Mouse (Mus musculus) gastrocnemius, adult 2 months (tissue): ENCODE data around the gene Pls3. TPM values are rescaled to one million over a fixed set of nuclear protein-coding genes. Genes with fewer than 3 reads are reported as not detected.
"Not testable (repeated sequence)": the region's sequence is repeated elsewhere in the genome, so short reads cannot be mapped to it uniquely, and the experiment has no call there.

Source experiments
- DNase-seq: peaks from one replicate; pipeline ENCODE4 v3.0.0; 2022
- H3K27ac ChIP-seq: fragments of 200-600 bp; 2 replicates; pipeline ENCODE4 v1.8.1; 2022; ENCODE audit warnings: mild to moderate bottlenecking
- H3K4me3 ChIP-seq: fragments of 200-600 bp; 2 replicates; pipeline ENCODE4 v1.8.1; 2022; ENCODE audit warnings: mild to moderate bottlenecking, moderate library complexity
- CTCF ChIP-seq: fragments of 200-600 bp; IDR thresholded peaks from 2 replicates; pipeline ENCODE4 v1.8.1; 2022; ENCODE audit warnings: antibody characterized with exemption, mild to moderate bottlenecking, moderate library complexity
- intact Hi-C: fragments of 180-260 bp; cut with DNase I; formaldehyde crosslinking; loops from one replicate; pipeline ENCODE4 v1.15.1; 2025
- total RNA-seq, 2 experiments: library from RNA; stranded (reverse); gene quantifications; 2 replicates each; pipeline ENCODE4 v1.2.3; 2021

The Pls3 gene
- total RNA-seq, 2 experiments from 2014 or later, result 11.5 to 24.7 TPM

DNA sequence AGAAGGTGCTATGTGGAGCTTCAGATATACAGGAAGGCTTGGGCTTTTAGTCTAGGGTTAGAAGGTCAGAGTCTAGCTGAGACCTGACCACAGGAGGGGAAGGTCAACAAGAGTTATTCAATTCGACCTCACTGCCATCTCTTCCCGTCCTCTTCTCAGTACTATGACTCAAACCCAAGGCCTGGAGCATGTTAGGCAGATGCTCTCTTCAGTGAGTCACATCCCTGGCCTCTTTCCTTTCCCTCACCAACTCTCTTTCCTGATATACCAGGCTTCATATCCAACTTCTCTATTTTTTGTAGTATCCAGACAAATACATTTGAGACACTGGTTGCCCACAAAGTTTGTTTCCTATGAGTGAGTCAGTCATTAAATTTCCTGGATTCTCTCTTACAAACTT lies 40.1 kb downstream of the Pls3 start:
- TF ChIP-seq CTCF, result no peak
- DNase-seq, result no peak
- Histone ChIP-seq H3K4me3 (no peak overlapping the region), H3K27ac (peak overlapping the region; percentile 38; the same call in 1 of the 2 replicates)
- intact Hi-C loops, result no loop called here

DNA sequence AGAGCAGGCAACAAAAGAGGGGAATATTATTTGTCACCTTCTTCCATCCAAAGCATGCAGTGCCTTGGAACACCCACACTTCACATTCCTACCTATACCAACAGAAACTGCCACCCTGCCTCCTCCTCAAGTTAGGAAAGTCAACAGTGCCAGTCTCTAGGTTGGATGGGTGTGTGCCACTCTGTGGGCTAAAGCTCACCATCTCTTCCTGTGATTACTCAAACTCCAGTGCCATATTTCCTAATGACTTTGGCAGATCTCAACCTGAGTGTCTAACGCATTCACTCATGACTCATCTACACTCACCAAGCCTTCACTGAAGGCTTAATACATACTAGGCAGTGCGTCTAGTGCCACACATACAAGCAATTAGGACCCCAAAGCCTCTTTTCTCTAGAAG lies 40.7 kb downstream of the Pls3 start:
- intact Hi-C loops, result no loop called here
- no peak for TF ChIP-seq CTCF

DNA sequence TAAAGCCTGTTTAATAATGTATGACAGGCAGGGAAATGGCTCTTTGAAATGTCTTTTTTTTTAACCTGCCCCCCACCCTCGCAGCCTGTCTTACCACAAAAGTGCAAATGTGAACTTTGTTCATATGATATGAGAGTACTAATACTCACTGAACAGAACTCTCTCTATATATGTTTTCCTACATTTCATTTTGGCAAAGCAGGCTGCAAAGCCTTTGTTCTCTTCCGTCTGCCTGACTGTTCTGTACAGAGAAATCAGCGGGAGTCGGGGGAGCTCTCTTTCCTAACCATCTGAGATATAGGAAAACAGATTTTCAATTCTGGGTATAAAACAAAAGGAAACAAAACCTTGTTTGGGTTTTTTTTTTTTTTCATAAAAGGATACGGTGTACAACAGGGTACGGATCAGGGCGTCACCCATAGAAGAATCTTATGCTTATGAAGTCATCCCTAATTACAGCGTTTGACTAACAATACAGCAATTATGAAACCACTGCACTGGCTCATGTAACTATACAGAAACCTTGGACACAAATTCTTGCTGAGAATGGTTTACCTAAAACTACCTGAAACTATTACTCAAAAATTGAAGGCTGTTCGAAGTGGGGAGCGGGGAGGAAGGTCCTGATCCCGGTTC lies 41.9 kb downstream of the Pls3 start:
- intact Hi-C loops, result no loop called here
- DNase-seq, result no peak
- TF ChIP-seq CTCF, result no peak
- Histone ChIP-seq H3K27ac (peak overlapping the region; percentile 38), H3K4me3 (no peak overlapping the region)

More for the DNA sequence above, 40.7 kb downstream of the Pls3 start:
- H3K27ac ChIP-seq, result peak overlapping the region; percentile 38
- no peak for DNase-seq
- no peak overlapping the region for H3K4me3 ChIP-seq

DNA sequence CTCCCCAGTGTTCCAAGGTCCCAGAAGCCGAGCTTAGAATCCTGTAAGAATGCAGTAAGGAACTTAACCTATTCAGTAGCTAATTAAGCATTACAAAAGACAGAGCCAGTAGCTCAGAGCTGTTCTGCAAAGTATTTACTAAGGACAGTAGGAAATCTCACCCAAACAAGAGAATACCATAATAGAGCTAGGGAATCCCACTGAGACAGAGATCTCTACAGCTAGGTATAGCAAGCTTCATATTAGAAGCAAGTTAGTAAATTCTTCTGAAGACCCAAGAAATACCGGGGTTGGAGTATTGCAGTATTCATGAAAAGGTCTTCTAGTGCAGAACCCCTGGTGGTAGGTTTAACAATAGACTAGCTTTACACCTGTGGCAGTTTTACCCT lies 45.1 kb downstream of the Pls3 start:
- Histone ChIP-seq H3K27ac (no peak overlapping the region), H3K4me3 (no peak overlapping the region)
- intact Hi-C loops, result no loop called here
- no peak for TF ChIP-seq CTCF
- no peak for DNase-seq

DNA sequence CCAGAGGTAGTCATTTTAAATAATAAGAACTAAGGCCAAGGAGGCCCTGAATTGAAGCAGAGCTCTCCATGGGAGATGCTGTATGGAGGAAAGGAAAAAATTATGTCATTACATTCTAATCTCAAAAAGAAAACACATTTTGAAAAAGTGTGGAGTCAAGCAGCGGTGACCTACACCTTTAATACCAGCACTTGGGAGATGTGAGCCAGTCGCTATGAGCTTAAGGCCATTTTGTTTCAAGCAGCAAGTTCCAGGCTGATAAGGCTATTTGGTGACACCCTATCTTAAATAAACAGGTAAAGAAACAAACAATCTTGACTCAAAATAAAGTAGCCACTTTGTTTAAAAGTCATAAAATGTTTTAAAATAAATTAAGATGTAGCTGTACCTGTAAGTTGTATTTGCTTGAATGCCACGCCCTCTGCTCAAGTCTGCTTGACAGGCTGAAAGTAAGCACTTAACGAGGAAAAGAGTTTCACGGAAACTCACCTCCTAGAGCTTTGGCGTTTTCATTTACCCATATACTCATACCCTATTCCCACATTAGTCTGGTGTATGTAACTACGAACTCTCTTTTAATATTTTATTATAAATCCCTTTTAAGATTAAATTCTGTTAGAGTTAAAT lies 45.6 kb downstream of the Pls3 start:
- TF ChIP-seq CTCF, result no peak
- Histone ChIP-seq H3K27ac (no peak overlapping the region), H3K4me3 (no peak overlapping the region)
- DNase-seq, result no peak
- intact Hi-C loops, result no loop called here

DNA sequence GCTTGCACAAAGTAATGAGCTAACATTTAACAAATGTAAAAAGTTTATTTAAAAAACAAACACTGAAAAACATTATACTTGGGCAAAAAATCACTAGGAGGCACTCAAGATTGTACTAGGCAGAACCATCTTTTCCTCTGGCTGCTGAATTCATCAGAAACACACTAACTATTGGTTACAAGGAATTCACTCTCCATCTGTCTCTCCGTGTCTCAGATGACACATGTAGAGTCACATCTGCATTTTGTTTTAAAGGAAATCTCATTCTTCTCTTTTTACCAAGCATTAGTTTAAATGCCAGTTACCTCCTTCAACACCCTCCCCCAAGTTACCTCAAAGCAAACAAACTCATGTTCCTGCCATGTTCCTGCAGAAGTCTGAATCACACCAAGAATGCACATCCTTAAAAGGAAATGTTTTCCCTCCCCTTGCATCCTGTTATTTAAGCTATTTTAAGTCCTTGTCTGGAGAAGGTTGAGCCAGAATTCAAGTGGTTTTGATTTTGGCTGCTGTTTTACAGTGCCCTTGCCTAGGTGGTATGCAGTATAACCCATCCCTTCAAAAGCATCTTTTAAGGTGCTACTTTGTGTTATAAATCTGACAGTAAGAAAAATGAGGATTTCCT lies 56.2 kb downstream of the Pls3 start:
- intact Hi-C loops, result no loop called here
- no peak for DNase-seq
- Histone ChIP-seq H3K27ac (peak overlapping the region; percentile 79), H3K4me3 (no peak overlapping the region)
- TF ChIP-seq CTCF, result no peak

DNA sequence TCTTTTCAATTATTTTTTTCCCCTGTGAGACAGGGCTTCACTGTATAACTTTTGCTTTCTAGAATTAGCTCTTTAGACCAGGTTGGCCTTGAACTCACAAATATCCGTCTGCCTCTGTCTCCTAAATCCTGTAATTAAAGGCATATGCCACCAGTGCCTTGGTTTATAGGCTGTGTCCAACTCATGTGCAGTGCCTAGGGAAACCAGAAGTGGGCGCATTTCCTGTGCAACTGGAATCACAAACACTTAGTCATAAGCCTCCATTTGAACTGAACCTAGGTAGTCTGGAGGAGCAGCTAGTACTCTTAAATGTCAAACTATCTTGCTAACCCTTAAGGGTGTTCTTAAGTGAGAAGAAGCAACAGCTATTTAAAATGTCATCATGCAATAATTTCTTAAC lies 60.0 kb downstream of the Pls3 start:
- Histone ChIP-seq H3K27ac (no peak overlapping the region), H3K4me3 (no peak overlapping the region)
- intact Hi-C loops, result loop anchor here (5.0 kb wide), 1 partner anchor 57 kb away; no protein-coding TSS in a partner anchor
- no peak for DNase-seq
- peak; percentile 26 for TF ChIP-seq CTCF

DNA sequence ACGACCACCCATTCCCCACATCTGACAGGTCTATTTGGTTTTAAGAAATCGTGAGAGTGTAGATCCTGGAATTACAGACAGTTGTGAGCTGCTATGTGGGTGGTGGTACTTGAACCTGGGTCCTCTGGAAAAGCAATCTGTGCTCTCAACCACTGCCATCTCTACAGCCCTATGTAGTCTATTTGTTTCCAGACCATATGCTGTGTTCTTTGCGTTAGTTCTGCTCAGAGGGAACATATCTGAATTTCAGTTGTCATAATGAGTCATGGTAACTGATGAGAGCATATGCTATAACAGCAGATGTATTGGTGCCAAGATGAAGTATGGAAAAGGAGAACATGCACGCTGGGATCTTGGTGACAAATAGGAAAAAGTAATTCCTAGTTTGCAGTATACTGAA lies 60.9 kb downstream of the Pls3 start:
- no peak for DNase-seq
- no peak for TF ChIP-seq CTCF
- Histone ChIP-seq H3K4me3 (no peak overlapping the region), H3K27ac (no peak overlapping the region)
- intact Hi-C loops, result loop anchor here (5.0 kb wide), 1 partner anchor 58 kb away; no protein-coding TSS in a partner anchor

DNA sequence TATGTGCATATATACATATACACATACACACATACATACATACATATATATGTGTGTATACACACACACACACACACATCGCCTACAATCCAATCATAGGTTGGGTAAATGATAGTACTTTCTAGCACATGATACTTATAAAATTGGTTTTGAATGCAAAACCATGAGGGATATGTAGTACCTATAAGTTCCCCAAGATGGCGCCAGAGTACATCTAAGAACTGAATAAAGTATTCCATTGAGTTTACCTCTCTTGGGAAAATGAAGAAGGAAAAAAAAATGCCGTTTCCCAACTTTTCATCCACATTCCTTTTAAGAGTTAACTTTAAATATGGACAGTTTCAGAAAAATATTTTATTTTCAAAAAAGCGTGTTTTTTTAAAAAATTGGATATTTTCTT lies 78.4 kb downstream of the Pls3 start:
- intact Hi-C loops, result loop anchor here (5.0 kb wide), 1 partner anchor 406 kb away; no protein-coding TSS in a partner anchor
- H3K4me3 ChIP-seq, result no peak overlapping the region
- peak; percentile 86 for TF ChIP-seq CTCF
- DNase-seq, result no peak
- no peak overlapping the region for H3K27ac ChIP-seq

DNA sequence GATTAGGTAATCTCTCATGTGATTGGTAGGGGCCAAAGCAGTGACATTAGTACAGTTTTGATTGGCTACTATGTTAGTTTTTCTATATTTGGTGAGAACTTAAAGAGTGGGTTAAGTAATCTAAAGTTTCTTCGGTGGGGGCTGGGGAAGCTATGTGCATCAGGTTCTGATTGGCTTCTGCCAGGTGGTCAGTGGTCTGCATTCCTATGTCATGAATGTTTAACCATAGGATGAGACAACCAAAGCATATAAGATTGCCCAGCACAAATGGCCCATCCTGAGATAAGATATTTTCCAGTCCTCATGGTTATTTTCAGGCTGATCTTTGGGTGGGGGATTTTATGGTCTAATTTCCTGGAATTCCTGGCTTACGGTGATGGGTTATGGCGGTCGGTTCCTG lies 95.2 kb downstream of the Pls3 start:
- H3K4me3 ChIP-seq, result no peak overlapping the region
- no peak for DNase-seq
- H3K27ac ChIP-seq, result no peak overlapping the region
- TF ChIP-seq CTCF, result no peak
- intact Hi-C loops, result no loop called here

DNA sequence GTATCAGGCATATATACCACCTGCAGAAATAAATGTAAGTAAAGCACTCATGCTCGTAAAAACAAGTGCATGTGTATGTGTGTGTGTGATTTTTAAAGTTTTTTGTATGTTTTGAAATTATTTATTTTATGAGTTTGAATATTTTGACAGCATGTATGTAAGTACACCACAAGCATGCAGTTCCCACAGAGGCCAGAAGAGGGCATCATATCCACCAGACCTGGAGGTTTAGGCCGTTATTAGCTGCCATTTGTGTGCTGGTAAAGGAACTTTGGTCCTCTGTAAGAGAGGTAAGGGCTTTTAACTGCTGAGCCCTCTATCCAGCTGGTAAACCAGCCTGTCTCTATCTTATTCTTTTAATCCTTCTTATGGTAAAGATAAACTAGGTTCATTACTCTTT lies 97.5 kb downstream of the Pls3 start:
- TF ChIP-seq CTCF, result peak; percentile 58
- no peak overlapping the region for H3K27ac ChIP-seq
- H3K4me3 ChIP-seq, result no peak overlapping the region
- intact Hi-C loops, result no loop called here
- no peak for DNase-seq

DNA sequence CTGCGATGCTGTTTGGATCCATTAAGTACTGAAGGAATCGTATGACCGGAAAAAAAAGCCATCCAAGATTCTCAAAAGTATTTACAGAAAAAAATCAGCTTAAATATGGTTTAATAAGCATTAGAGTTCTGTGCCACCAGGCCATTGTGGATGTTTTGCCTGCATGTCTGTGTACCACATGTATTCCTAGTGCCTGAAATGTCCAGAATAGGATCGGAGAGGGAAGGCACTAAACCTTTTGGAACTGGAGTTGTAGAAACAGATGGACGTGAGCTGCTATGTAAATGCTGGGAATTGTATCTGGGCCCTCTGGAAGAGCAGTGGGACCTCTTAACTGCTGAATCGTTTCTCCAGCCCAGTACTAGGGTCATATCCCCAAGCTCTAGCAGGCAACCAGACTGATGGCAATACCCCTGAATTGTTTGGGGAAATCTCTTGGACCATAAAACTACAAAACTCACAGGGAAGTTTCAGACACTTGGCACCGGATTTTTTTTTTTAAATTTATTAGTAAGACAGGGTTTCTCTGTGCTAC lies 110.1 kb downstream of the Pls3 start:
- DNase-seq, result no peak
- TF ChIP-seq CTCF, result no peak
- H3K27ac ChIP-seq, result peak overlapping the region; percentile 84
- peak overlapping the region; percentile 76 for H3K4me3 ChIP-seq
- intact Hi-C loops, result no loop called here

DNA sequence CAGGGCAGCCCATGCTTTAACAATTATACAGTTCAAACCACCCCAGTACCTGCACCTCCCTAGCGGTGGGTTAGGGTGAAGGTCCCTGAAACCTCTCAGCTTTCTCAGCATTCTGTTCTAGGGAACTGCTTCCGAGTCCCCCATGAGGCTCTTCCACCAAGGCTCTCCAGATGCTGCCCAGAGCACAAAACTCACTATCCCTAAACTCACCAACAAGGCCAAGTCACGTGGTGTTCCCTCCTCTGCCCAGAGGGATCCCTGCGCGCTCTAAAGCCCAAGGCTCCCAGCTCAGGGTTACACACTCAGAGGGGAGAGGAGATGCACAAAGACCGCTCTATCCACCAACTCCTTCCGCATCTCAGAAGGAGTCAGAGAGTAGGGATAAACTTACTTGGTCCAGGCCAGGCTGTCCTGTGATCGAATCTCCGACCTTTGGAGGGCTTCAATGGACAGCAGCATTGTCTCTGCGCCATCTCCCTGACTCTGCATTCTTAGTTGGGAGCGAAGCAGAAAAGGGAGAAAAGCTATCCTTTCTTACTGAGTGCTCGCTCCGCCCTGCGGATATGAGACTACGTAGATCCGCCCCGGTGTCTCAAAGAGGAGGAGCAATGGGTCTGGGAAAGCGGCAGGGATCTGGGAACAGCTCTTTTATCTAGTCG lies 110.7 kb downstream of the Pls3 start:
- TF ChIP-seq CTCF, result no peak
- Histone ChIP-seq H3K27ac (peak overlapping the region; percentile 84), H3K4me3 (peak overlapping the region; percentile 76)
- peak; percentile 58 for DNase-seq
- intact Hi-C loops, result no loop called here

DNA sequence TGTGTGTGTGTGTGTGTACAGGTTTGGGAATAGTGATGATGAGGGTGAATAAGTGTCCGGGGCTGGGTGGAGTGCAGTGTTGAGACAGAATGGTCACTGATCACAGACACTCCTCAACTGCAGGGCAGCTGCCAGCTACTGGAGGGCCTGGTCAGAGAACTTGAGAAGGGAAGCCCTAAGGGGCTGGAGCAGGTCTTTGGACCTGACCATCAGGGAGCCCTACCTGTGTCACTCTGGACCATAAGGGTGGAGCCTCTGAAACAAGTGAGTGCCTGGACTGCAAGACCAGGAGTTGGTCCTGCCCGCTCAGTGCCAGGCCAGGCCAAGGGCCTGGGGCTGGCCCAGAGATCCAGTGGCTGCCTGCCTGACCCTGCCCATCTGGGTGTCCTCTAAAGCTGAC lies 115.5 kb downstream of the Pls3 start:
- DNase-seq, intact Hi-C loops, H3K4me3 ChIP-seq: not testable (repeated sequence)
- peak overlapping the region; percentile 60; the same call in 1 of the 2 replicates for H3K27ac ChIP-seq
